Mouse (Mus musculus) stomach, postnatal 0 days (tissue): ENCODE measurements around the gene Dhtkd1. TPM values are rescaled to one million over a fixed set of nuclear protein-coding genes. Genes with fewer than 3 reads are reported as not detected.

ENCODE experiments used
- ATAC-seq: fragments of 200-750 bp; cut with Nextera tagmentation; 2 replicates; pipeline ENCODE4 v1.8.0; 2017; ENCODE audit not compliant: low FRiP score, low TSS enrichment
- DNase-seq: peaks from one replicate; pipeline ENCODE4 v3.0.0-alpha.2; 2016; ENCODE audit warnings: low spot score
- H3K27ac ChIP-seq: fragments of 300-500 bp; sonication (generic); replicated peaks from 2 replicates; pipeline ENCODE4 v1.5.1; 2014; ENCODE audit warnings: mild to moderate bottlenecking, control low read depth
- H3K27me3 ChIP-seq: fragments of 300-500 bp; sonication (generic); 2 replicates; pipeline ENCODE4 v1.6.1; 2014; ENCODE audit warnings: low read length; ENCODE audit not compliant: control insufficient read depth, insufficient read depth
- H3K36me3 ChIP-seq: fragments of 300-500 bp; sonication (generic); 2 replicates; pipeline ENCODE4 v1.6.1; 2014; ENCODE audit warnings: low read length, mixed read lengths; ENCODE audit not compliant: control insufficient read depth, insufficient read depth
- H3K4me1 ChIP-seq: fragments of 300-500 bp; sonication (generic); replicated peaks from 2 replicates; pipeline ENCODE4 v1.6.1; 2014; ENCODE audit warnings: antibody characterized with exemption; ENCODE audit not compliant: control insufficient read depth, insufficient read depth
- H3K4me2 ChIP-seq: fragments of 300-500 bp; sonication (generic); replicated peaks from 2 replicates; pipeline ENCODE4 v1.6.1; 2014; ENCODE audit warnings: low read depth, mild to moderate bottlenecking, control low read depth, moderate library complexity
- H3K4me3 ChIP-seq: fragments of 300-500 bp; sonication (generic); 2 replicates; pipeline ENCODE4 v1.5.1; 2014; ENCODE audit warnings: low read depth, low read length, control low read depth
- H3K9ac ChIP-seq: fragments of 300-500 bp; sonication (generic); 2 replicates; pipeline ENCODE4 v1.6.1; 2014; ENCODE audit warnings: mild to moderate bottlenecking, low read length, control low read depth, mixed read lengths
- H3K9me3 ChIP-seq: fragments of 300-500 bp; sonication (generic); 2 replicates; pipeline ENCODE4 v1.6.1; 2016; ENCODE audit warnings: low read length; ENCODE audit not compliant: control insufficient read depth
- CTCF ChIP-seq: IDR thresholded peaks from 2 replicates; pipeline ENCODE4 v1.5.1; 2016; ENCODE audit warnings: antibody characterized with exemption, low read depth, mild to moderate bottlenecking, moderate library complexity
- EP300 ChIP-seq: optimal IDR thresholded peaks from 2 replicates; pipeline ENCODE3; 2016; ENCODE audit warnings: antibody characterized with exemption
- WGBS: fragments of 180-500 bp; shearing (Covaris S2); extraction: QIAGEN DNeasy Blood & Tissue Kit; methylation state at CpG from one replicate; pipeline ENCODE4 v1.1.7; 2014; 5-methylcytosine and 5-hydroxymethylcytosine counted together
- polyA plus RNA-seq: library from polyadenylated mRNA; unstranded; fragments of >200 nt; fragmentation: Nextera tagmentation; extraction: Ambion mirVana; gene quantifications from 2 replicates; pipeline ENCODE4 v1.2.1, GENCODE M21; 2015

Gene Dhtkd1
- polyA plus RNA-seq, 1 experiment from 2014 or later: 0.65 TPM

DNA sequence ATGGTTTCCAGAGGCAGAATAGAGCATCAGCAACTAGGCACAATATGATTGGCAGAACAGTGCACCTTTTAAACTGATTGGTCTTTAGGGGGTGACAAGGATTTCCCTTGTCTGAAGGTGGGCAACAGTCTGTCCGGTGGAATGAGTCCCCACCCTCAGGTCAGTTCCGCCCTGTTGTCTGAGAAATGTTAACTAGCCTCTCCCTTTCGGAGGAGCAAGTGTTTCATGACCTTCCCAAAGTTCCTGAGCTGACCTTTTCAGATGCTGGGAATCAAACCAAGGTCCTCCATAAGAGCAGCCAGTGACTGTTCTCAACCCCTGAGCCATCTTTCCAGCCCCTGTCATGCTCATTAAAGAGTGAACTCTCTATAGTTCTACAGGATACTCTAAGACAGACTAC lies 4.3 kb upstream of the Dhtkd1 start:
- TF ChIP-seq CTCF (no peak), EP300 (no peak)
- Histone ChIP-seq H3K4me2 (no peak overlapping the region), H3K36me3 (no peaks in the 10 kb centered on the region), H3K27ac (no peak overlapping the region), H3K9me3 (no peaks in the 10 kb centered on the region), H3K27me3 (no peaks in the 10 kb centered on the region), H3K4me3 (no peak overlapping the region), H3K4me1 (no peaks in the 10 kb centered on the region), H3K9ac (no peak overlapping the region)
- ATAC-seq (no peak), DNase-seq (no peak)
- WGBS: 78% methylated on average over 3 of the region's 3 CpGs

DNA sequence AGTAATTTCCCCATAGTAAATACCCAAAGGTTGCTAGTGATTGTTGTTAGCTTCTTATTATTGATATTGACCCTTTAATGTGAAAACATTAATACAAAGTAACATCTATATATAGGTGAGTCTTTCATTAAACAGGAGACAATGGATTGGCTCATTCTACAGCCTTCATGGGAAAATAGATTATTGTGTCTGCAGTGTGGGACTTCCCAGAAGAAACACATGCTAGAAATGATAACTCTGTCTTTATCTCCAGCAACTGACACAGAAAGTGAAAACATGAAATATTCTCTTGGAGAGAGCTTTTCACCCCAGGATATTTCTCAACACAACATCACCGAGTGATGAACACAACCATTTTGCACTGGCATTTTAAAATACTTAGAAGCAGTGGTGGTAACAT lies 3.0 kb upstream of the Dhtkd1 start:
- ATAC-seq: no peak
- Histone ChIP-seq H3K4me3 (no peak overlapping the region), H3K27ac (no peak overlapping the region), H3K9ac (no peak overlapping the region), H3K36me3 (no peaks in the 10 kb centered on the region), H3K27me3 (no peaks in the 10 kb centered on the region), H3K4me1 (no peaks in the 10 kb centered on the region), H3K4me2 (no peak overlapping the region), H3K9me3 (no peaks in the 10 kb centered on the region)
- DNase-seq: no peak
- TF ChIP-seq EP300 (no peak), CTCF (no peak)
- WGBS: 93% methylated on average over 1 of the region's 1 CpGs

DNA sequence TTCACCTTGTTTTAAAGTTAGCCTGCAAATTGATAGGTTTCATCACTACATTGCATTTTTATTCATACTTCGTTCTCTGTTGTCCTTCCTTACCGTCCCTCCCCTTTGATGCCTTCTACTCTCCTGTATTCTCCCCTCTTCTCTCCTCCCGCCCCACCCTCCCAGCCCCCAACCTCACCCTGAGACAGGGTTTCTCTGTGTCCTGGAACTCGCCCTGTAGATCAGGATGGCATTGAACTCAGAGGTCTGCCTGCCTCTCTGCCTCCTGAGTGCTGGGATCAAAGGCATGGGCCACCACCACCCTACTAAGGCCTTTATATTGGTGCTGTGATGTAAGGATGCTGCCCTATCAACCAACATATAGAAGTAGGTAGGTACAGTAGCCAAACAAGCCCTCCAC lies 479 bp upstream of the Dhtkd1 start:
- no peaks in the 10 kb centered on the region for H3K4me1 ChIP-seq
- H3K9me3 ChIP-seq: no peaks in the 10 kb centered on the region
- no peak for ATAC-seq
- H3K4me2 ChIP-seq: peak overlapping the region; percentile 88
- peak overlapping the region; percentile 58 for H3K4me3 ChIP-seq
- TF ChIP-seq EP300: no peak
- no peak for TF ChIP-seq CTCF
- peak overlapping the region; percentile 74; the same call in 1 of the 2 replicates for H3K9ac ChIP-seq
- no peak for DNase-seq
- H3K27me3 ChIP-seq: no peaks in the 10 kb centered on the region
- 38% methylated on average over 4 of the region's 4 CpGs for WGBS
- no peaks in the 10 kb centered on the region for H3K36me3 ChIP-seq
- H3K27ac ChIP-seq: no peak overlapping the region

DNA sequence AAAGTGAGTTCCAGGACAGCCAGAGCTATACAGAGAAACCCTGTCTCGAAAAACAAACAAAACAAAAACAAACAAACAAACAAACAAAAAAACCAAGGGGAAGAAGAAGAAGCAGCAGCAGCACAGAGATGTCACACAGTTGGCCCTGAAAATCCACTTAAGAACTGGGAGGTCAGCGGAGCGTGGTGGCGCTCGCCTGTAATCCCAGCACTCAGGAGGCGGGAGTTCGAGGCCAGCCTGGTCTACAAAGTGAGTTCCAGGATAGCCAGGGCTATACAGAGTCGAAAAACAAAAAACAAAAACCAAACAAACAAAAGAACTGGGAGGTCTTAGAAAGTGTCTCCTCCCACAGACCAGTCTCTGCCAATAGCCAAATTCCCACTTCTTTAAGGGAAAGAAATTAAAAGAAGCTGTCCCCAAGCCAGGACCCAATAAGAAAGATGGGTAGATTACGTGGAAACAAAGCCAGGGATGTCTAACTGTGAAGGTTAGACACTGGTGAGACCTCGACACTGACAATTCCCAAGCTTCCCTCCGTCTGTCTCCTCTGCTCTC lies 654 bp downstream of the Dhtkd1 start:
- Histone ChIP-seq H3K36me3 (no peaks in the 10 kb centered on the region), H3K4me1 (no peaks in the 10 kb centered on the region), H3K4me3 (peak overlapping the region; percentile 58), H3K4me2 (peak overlapping the region; percentile 88), H3K9ac (peak overlapping the region; percentile 74), H3K9me3 (no peaks in the 10 kb centered on the region), H3K27me3 (no peaks in the 10 kb centered on the region), H3K27ac (no peak overlapping the region)
- no peak for DNase-seq
- TF ChIP-seq EP300: no peak
- TF ChIP-seq CTCF: no peak
- no peak for ATAC-seq
- WGBS: 57% methylated on average over 11 of the region's 11 CpGs

DNA sequence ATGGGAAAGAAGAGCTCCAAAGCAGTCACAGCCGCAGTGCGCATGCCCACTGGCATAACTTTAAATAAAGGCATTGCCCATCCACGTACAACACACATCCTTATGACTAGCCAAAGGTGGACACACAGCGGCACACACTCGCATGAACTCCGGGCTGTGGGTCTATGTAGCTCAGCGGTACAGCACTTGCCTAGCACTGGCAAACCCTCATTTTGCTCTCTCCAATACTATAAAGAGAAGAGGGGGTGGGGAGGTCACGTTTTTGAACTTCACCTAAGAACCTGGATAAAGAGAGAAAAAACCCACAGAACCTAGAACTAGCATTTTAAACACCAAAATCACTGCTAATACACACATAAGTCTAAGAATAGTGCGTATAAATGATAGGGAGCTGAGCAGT lies 1.7 kb downstream of the Dhtkd1 start:
- no peak for DNase-seq
- no peak overlapping the region for H3K9ac ChIP-seq

DNA sequence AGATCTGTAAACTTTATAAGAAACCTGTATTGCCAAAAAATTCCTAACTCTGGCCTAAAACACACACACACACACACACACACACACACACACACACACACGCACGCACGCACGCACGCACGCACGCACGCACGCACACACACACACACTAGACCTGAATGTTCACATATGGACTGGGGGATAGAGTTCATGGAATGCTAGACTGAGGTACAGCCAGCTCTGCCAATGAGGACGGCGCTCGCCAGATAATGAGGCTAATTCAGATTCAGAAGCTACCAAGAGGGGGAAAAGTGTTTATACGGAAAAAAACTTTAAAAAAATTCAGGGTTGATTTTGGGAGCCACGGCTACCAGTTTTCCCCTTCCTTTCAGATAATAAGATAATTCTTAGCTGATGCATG lies 2.7 kb downstream of the Dhtkd1 start:
- 88% methylated on average over 14 of the region's 14 CpGs for WGBS
- Histone ChIP-seq H3K9me3 (no peaks in the 10 kb centered on the region), H3K27ac (no peak overlapping the region), H3K9ac (no peak overlapping the region), H3K4me1 (no peaks in the 10 kb centered on the region), H3K4me3 (no peak overlapping the region), H3K27me3 (no peaks in the 10 kb centered on the region), H3K4me2 (no peak overlapping the region), H3K36me3 (no peaks in the 10 kb centered on the region)
- TF ChIP-seq EP300: no peak
- DNase-seq (no peak), ATAC-seq (no peak)

More for the DNA sequence above, 1.7 kb downstream of the Dhtkd1 start:
- H3K36me3 ChIP-seq: no peaks in the 10 kb centered on the region
- no peak overlapping the region for H3K4me2 ChIP-seq
- H3K4me3 ChIP-seq: no peak overlapping the region
- no peak for ATAC-seq
- H3K27ac ChIP-seq: no peak overlapping the region
- TF ChIP-seq CTCF: no peak
- no peak for TF ChIP-seq EP300
- 91% methylated on average over 9 of the region's 9 CpGs for WGBS
- no peaks in the 10 kb centered on the region for H3K27me3 ChIP-seq
- H3K4me1 ChIP-seq: no peaks in the 10 kb centered on the region
- no peaks in the 10 kb centered on the region for H3K9me3 ChIP-seq
